Mouse (Mus musculus): Measurements from ENCODE around the gene Cit. TPM values are rescaled to one million over a fixed set of nuclear protein-coding genes. Genes with fewer than 3 reads are reported as not detected.

Gene Cit
- polyA plus RNA-seq, 1 experiment from 2014 or later, result 46.7 TPM

DNA sequence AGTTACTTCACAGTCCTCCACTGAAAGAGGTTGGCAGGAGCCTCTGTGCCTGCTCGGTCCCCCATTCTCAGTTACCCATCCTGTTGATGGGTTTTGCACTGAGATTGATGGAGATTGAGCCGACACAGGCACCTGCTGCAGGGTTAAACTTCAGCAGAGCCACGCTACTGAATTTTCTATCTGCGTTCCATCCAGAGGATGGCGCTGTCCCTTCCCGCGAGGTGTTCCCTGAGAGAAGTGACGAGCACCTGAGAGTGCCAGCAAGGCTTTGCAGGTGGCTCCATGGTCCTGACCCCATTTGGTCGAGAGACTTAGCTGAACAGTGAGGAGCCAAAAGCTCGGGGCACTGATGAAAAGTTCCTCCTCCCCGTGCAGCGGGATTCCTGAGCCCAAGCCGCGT, 111.0 kb downstream of the Cit start:
- Histone ChIP-seq H3K9ac (no peak overlapping the region), H3K27me3 (ENCODE audit: insufficient read depth, low read length) (no peaks in the 10 kb centered on the region), H3K9me3 (ENCODE audit: low read depth, low read length) (no peaks in the 10 kb centered on the region), H3K4me2 (no peak overlapping the region), H3K36me3 (ENCODE audit: insufficient read depth) (peaks cover 73% of the 10 kb centered on the region), H3K4me3 (ENCODE audit: low read depth, low read length) (no peak overlapping the region), H3K27ac (ENCODE audit: low read depth) (no peak overlapping the region), H3K4me1 (ENCODE audit: insufficient read depth) (no peaks in the 10 kb centered on the region)
- TF ChIP-seq CTCF (IDR thresholded peaks at IDR 0.05; ENCODE audit: low read depth), result no peak
- WGBS, result 98% methylated on average over 14 of the region's 14 CpGs
- DNase-seq (no peak), ATAC-seq (ENCODE audit: insufficient read depth) (no peak)

DNA sequence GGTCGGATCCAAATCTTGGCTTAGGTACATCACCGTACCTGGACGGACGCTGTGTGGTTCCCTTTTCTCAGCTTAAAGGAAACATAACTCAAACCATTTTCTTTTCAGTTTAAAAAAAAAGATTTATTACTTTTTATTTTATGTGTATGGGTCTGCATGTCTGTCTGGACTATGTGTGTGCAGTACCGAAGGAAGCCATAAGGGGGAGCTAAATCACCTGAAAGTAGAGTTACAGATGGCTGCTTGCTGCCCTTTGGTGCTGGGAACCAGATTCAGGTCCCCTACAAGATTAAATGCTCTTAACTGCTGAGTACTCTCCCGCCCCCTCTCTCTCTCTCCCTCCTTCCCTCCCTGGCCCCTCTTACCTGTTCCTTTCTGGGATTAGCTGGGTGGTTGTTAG, 112.1 kb downstream of the Cit start:
- no peak overlapping the region for H3K27ac ChIP-seq (ENCODE audit: low read depth)
- no peak for ATAC-seq (ENCODE audit: insufficient read depth)
- H3K4me2 ChIP-seq, result no peak overlapping the region
- 96% methylated on average over 6 of the region's 6 CpGs for WGBS
- no peaks in the 10 kb centered on the region for H3K4me1 ChIP-seq (ENCODE audit: insufficient read depth)
- TF ChIP-seq CTCF (IDR thresholded peaks at IDR 0.05; ENCODE audit: low read depth), result peak; percentile 30
- no peak overlapping the region for H3K4me3 ChIP-seq (ENCODE audit: low read depth, low read length)
- H3K27me3 ChIP-seq (ENCODE audit: insufficient read depth, low read length), result no peaks in the 10 kb centered on the region
- H3K9me3 ChIP-seq (ENCODE audit: low read depth, low read length), result no peaks in the 10 kb centered on the region
- no peak overlapping the region for H3K9ac ChIP-seq
- H3K36me3 ChIP-seq (ENCODE audit: insufficient read depth), result peaks cover 68% of the 10 kb centered on the region
- DNase-seq, result no peak

GRCm38 (mm10) chr5:115958344-115958743, 113.3 kb downstream of the Cit start:
- H3K9ac ChIP-seq, result no peak overlapping the region
- WGBS, result 65% methylated on average over 1 of the region's 1 CpGs
- H3K4me2 ChIP-seq, result no peak overlapping the region
- H3K27me3 ChIP-seq (ENCODE audit: insufficient read depth, low read length), result no peaks in the 10 kb centered on the region
- no peaks in the 10 kb centered on the region for H3K9me3 ChIP-seq (ENCODE audit: low read depth, low read length)
- no peak overlapping the region for H3K4me3 ChIP-seq (ENCODE audit: low read depth, low read length)
- peaks cover 58% of the 10 kb centered on the region for H3K36me3 ChIP-seq (ENCODE audit: insufficient read depth)
- ATAC-seq (ENCODE audit: insufficient read depth), result no peak
- no peak for TF ChIP-seq CTCF (IDR thresholded peaks at IDR 0.05; ENCODE audit: low read depth)
- DNase-seq, result no peak
- no peaks in the 10 kb centered on the region for H3K4me1 ChIP-seq (ENCODE audit: insufficient read depth)
- H3K27ac ChIP-seq (ENCODE audit: low read depth), result no peak overlapping the region

- Histone ChIP-seq H3K4me3 (ENCODE audit: low read depth, low read length) (no peak overlapping the region), H3K27me3 (ENCODE audit: insufficient read depth, low read length) (no peaks in the 10 kb centered on the region), H3K36me3 (ENCODE audit: insufficient read depth) (peaks cover 53% of the 10 kb centered on the region), H3K4me1 (ENCODE audit: insufficient read depth) (no peaks in the 10 kb centered on the region), H3K4me2 (no peak overlapping the region), H3K9me3 (ENCODE audit: low read depth, low read length) (no peaks in the 10 kb centered on the region), H3K9ac (no peak overlapping the region), H3K27ac (ENCODE audit: low read depth) (no peak overlapping the region)
- WGBS, result 80% methylated on average over 11 of the region's 11 CpGs
- DNase-seq (no peak), ATAC-seq (ENCODE audit: insufficient read depth) (no peak)
- TF ChIP-seq CTCF (IDR thresholded peaks at IDR 0.05; ENCODE audit: low read depth), result no peak
Measured at GRCm38 (mm10) chr5:115958814-115959213, 113.7 kb downstream of the Cit start.

DNA sequence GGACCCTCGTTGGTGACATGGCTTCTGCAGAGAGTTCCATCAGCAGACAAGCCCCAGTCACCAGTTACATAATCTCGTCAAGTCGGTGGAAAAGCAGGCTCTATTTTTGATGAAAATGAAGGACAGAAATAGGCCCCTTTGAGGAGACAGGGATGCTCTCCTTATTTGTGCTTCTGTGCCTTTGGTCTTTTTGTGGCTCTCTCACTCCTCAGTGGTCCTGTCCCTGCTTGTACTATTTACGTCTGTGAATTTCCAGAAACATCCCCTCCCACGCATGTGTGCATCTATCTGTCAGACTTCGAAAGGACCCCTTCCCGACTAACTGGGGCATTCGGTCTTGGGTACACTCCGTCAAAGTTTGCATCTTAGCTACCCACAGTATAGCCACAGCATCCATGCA, 116.7 kb downstream of the Cit start:
- H3K27me3 ChIP-seq (ENCODE audit: insufficient read depth, low read length), result no peaks in the 10 kb centered on the region
- no peak for TF ChIP-seq CTCF (IDR thresholded peaks at IDR 0.05; ENCODE audit: low read depth)
- 87% methylated on average over 9 of the region's 9 CpGs for WGBS

DNA sequence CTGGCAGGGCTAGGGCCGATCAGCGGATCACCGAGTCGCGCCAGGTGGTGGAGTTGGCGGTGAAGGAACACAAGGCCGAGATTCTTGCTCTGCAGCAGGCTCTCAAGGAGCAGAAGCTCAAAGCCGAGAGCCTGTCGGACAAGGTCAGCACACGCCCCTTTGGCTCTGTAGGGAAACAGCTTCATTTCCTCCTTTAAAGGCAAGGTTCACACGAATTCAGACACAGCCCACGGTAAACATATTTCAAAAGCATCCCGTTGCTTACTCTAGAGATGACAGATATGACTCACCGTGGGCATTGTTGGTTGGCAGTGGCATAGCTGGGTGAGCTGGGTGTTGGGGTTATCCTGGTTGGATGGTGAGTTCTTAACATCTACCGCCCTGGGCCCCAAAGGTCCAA, 126.2 kb downstream of the Cit start:
- no peaks in the 10 kb centered on the region for H3K4me1 ChIP-seq (ENCODE audit: insufficient read depth)
- no peaks in the 10 kb centered on the region for H3K27me3 ChIP-seq (ENCODE audit: insufficient read depth, low read length)
- H3K4me2 ChIP-seq, result no peak overlapping the region
- no peak for TF ChIP-seq CTCF (IDR thresholded peaks at IDR 0.05; ENCODE audit: low read depth)
- ATAC-seq (ENCODE audit: insufficient read depth) (no peak), DNase-seq (peak; percentile 27)
- no peak overlapping the region for H3K27ac ChIP-seq (ENCODE audit: low read depth)
- WGBS, result 72% methylated on average over 15 of the region's 15 CpGs
- H3K4me3 ChIP-seq (ENCODE audit: low read depth, low read length), result no peak overlapping the region
- H3K9me3 ChIP-seq (ENCODE audit: low read depth, low read length), result no peaks in the 10 kb centered on the region
- H3K9ac ChIP-seq, result no peak overlapping the region
- peaks cover 49% of the 10 kb centered on the region for H3K36me3 ChIP-seq (ENCODE audit: insufficient read depth)

More for the DNA sequence above, 116.7 kb downstream of the Cit start:
- Histone ChIP-seq H3K4me2 (no peak overlapping the region), H3K9ac (no peak overlapping the region), H3K36me3 (ENCODE audit: insufficient read depth) (peaks cover 33% of the 10 kb centered on the region), H3K4me3 (ENCODE audit: low read depth, low read length) (no peak overlapping the region), H3K27ac (ENCODE audit: low read depth) (no peak overlapping the region), H3K9me3 (ENCODE audit: low read depth, low read length) (no peaks in the 10 kb centered on the region), H3K4me1 (ENCODE audit: insufficient read depth) (no peaks in the 10 kb centered on the region)
- no peak for DNase-seq
- no peak for ATAC-seq (ENCODE audit: insufficient read depth)

- 77% methylated on average over 10 of the region's 10 CpGs for WGBS
- Histone ChIP-seq H3K36me3 (ENCODE audit: insufficient read depth) (peaks cover 37% of the 10 kb centered on the region), H3K9ac (no peak overlapping the region), H3K4me3 (ENCODE audit: low read depth, low read length) (no peak overlapping the region), H3K9me3 (ENCODE audit: low read depth, low read length) (no peaks in the 10 kb centered on the region), H3K27me3 (ENCODE audit: insufficient read depth, low read length) (no peaks in the 10 kb centered on the region), H3K4me1 (ENCODE audit: insufficient read depth) (no peaks in the 10 kb centered on the region), H3K4me2 (no peak overlapping the region), H3K27ac (ENCODE audit: low read depth) (no peak overlapping the region)
- DNase-seq, result no peak
- TF ChIP-seq CTCF (IDR thresholded peaks at IDR 0.05; ENCODE audit: low read depth), result no peak
- ATAC-seq (ENCODE audit: insufficient read depth), result no peak
Measured at GRCm38 (mm10) chr5:115975672-115976071, 130.6 kb downstream of the Cit start.

GRCm38 (mm10) chr5:115976446-115976845, 131.4 kb downstream of the Cit start:
- Histone ChIP-seq H3K9ac (no peak overlapping the region), H3K36me3 (ENCODE audit: insufficient read depth) (peaks cover 33% of the 10 kb centered on the region), H3K4me1 (ENCODE audit: insufficient read depth) (no peaks in the 10 kb centered on the region), H3K9me3 (ENCODE audit: low read depth, low read length) (no peaks in the 10 kb centered on the region), H3K27me3 (ENCODE audit: insufficient read depth, low read length) (no peaks in the 10 kb centered on the region), H3K4me2 (no peak overlapping the region), H3K4me3 (ENCODE audit: low read depth, low read length) (no peak overlapping the region), H3K27ac (ENCODE audit: low read depth) (peak overlapping the region; percentile 3; the same call in 1 of the 2 replicates)
- no peak for DNase-seq
- 91% methylated on average over 5 of the region's 5 CpGs for WGBS
- TF ChIP-seq CTCF (IDR thresholded peaks at IDR 0.05; ENCODE audit: low read depth), result no peak
- ATAC-seq (ENCODE audit: insufficient read depth), result no peak

Measured in lung, embryonic 14.5 days (tissue).